Mouse (Mus musculus): ENCODE results near the gene 2310046K23Rik.

GRCm38 (mm10) chr3:92486307-92486706 is 48.0 kb downstream of the 2310046K23Rik start:
- TF ChIP-seq CTCF (IDR thresholded peaks at IDR 0.05; ENCODE audit: low read depth) (no peak), EP300 (IDR thresholded peaks at IDR 0.05; ENCODE audit: low read depth) (no peak)

All from liver, embryonic 14.5 days (tissue).